Mouse (Mus musculus): Measurements from ENCODE around the gene Senp1. TPM values are rescaled to one million over a fixed set of nuclear protein-coding genes. Genes with fewer than 3 reads are reported as not detected.

The Senp1 gene
- polyA plus RNA-seq, 1 experiment: 14.7 TPM

DNA sequence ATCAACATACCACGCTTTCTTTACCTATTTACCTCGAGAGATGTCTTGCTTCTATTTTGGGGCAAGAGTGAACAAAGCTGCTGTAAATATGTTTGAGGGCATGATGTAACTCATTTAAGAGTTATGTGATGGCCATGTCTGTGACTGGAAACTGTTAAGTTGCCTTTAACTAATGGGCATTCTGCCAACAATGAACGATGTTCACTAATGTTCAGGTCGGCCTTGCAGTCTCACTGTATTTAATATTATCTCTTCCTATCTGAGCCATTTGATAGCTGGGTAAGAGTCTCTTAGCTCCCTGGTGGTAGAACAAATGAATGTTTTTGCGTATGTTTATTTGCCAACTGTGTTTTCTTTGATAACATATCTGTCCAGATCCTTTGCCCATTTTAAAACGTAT is 13.0 kb upstream of the Senp1 start:
- H3K4me3 ChIP-seq (replicated peaks; ENCODE audit: insufficient read depth, low read depth, low read length): no peak overlapping the region
- H3K27me3 ChIP-seq (ENCODE audit: control insufficient read depth, insufficient read depth, low read length): no peaks in the 10 kb centered on the region
- H3K4me1 ChIP-seq (ENCODE audit: control insufficient read depth, insufficient read depth, low read length): peaks cover 14% of the 10 kb centered on the region
- WGBS: 71% methylated on average over 6 of the region's 6 CpGs
- no peak overlapping the region for H3K27ac ChIP-seq (ENCODE audit: insufficient read depth, low read length)
- TF ChIP-seq POLR2A (IDR thresholded peaks at IDR 0.05; ENCODE audit: borderline replicate concordance, insufficient read depth, low read length) (no peak), CTCF (IDR thresholded peaks at IDR 0.05; ENCODE audit: borderline replicate concordance, insufficient read depth, low read depth, low read length) (no peak)
- no peak for DNase-seq

DNA sequence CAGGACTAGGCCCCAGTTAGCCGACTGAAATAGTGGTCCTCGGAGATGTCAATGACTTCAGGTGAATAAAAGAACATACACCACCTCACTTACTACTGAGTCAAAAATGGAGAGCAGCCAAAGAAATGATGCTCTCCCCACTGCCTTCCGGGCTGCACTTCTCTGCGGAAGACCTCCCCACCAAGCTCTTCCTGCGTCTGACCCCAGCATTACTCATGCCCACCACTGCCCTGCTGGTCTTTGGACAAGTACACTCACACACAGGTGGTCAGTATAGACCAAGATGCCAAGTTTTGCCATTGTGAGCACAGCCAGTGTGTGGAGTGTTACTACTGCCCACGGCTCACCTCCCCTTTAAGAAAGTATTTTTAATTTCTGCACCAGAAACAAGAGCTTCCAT is 8.9 kb upstream of the Senp1 start:
- WGBS: 87% methylated on average over 6 of the region's 6 CpGs
- TF ChIP-seq POLR2A (IDR thresholded peaks at IDR 0.05; ENCODE audit: borderline replicate concordance, insufficient read depth, low read length): no peak
- TF ChIP-seq CTCF (IDR thresholded peaks at IDR 0.05; ENCODE audit: borderline replicate concordance, insufficient read depth, low read depth, low read length): no peak
- Histone ChIP-seq H3K4me1 (ENCODE audit: control insufficient read depth, insufficient read depth, low read length) (no peaks in the 10 kb centered on the region; the same call in 1 of the 2 replicates), H3K27me3 (ENCODE audit: control insufficient read depth, insufficient read depth, low read length) (no peaks in the 10 kb centered on the region), H3K4me3 (replicated peaks; ENCODE audit: insufficient read depth, low read depth, low read length) (no peak overlapping the region), H3K27ac (ENCODE audit: insufficient read depth, low read length) (no peak overlapping the region)
- DNase-seq: no peak

DNA sequence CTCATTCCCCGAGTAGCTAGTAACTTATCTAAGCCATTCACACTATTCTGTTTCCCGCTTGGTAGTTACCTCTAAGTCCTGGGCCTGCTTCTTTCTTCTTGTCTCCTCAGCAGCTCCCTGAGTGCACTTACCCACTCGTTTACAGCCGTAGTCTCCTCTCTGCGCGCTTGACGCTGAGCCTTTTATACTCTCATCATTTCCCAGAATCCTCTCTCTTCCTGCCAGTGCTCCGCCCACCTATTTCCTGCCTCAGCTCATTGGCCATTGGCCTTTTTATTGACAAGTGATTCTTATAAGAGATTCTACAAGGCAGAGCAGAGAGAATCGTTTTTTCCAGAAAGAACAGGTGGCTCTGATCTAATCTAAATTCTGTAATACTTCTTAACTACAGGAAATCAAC is 5.0 kb upstream of the Senp1 start:
- Histone ChIP-seq H3K27ac (ENCODE audit: insufficient read depth, low read length) (no peak overlapping the region), H3K4me3 (replicated peaks; ENCODE audit: insufficient read depth, low read depth, low read length) (no peak overlapping the region), H3K27me3 (ENCODE audit: control insufficient read depth, insufficient read depth, low read length) (no peaks in the 10 kb centered on the region), H3K4me1 (ENCODE audit: control insufficient read depth, insufficient read depth, low read length) (no peaks in the 10 kb centered on the region)
- DNase-seq: no peak
- TF ChIP-seq POLR2A (IDR thresholded peaks at IDR 0.05; ENCODE audit: borderline replicate concordance, insufficient read depth, low read length): no peak
- no peak for TF ChIP-seq CTCF (IDR thresholded peaks at IDR 0.05; ENCODE audit: borderline replicate concordance, insufficient read depth, low read depth, low read length)
- WGBS: 87% methylated on average over 9 of the region's 9 CpGs

DNA sequence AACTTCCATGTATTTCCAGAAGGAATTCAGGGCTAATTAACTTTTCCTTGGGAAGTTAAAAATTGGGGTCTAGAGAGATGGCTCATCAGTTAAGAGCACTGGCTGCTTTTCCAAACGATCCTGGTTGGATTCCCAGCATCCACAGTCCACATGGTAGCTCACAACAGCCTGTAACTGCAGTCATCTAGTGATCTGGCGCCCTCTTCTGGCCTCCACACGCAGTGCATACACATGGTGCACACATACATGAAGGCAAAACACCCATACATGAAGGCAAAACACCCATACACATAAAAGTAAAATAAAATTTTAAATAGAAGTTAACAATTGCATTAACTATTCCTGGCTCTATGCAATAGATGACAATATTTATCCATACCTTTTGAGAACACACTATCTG is 3.4 kb upstream of the Senp1 start:
- Histone ChIP-seq H3K27ac (ENCODE audit: insufficient read depth, low read length) (no peak overlapping the region), H3K27me3 (ENCODE audit: control insufficient read depth, insufficient read depth, low read length) (no peaks in the 10 kb centered on the region), H3K4me1 (ENCODE audit: control insufficient read depth, insufficient read depth, low read length) (no peaks in the 10 kb centered on the region), H3K4me3 (replicated peaks; ENCODE audit: insufficient read depth, low read depth, low read length) (no peak overlapping the region)
- DNase-seq: no peak
- whole genome bisulfite sequencing: 48% methylated on average over 3 of the region's 3 CpGs
- TF ChIP-seq CTCF (IDR thresholded peaks at IDR 0.05; ENCODE audit: borderline replicate concordance, insufficient read depth, low read depth, low read length): peak; percentile 18; the same call in 1 of the 2 replicates
- TF ChIP-seq POLR2A (IDR thresholded peaks at IDR 0.05; ENCODE audit: borderline replicate concordance, insufficient read depth, low read length): no peak

DNA sequence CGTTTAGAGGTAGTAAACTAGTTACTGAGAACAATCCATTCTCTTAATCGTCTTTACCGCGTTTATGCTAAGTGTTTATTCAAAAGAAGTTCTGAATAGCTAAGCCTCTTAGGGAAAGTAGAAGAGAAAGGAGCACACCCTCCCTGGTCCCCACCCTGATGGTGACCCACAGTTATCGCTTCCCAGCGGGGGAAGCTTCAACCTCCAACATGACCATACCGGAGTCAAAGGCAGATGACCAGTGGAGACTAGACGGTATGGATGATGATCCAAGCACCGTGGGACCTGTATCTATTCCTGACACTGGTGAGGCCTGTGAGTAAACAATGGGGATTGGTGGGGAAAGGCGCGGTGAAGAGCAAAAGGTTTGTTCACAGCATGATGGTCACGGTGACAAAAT is 1.4 kb upstream of the Senp1 start:
- Histone ChIP-seq H3K27me3 (ENCODE audit: control insufficient read depth, insufficient read depth, low read length) (no peaks in the 10 kb centered on the region), H3K4me1 (ENCODE audit: control insufficient read depth, insufficient read depth, low read length) (no peaks in the 10 kb centered on the region), H3K4me3 (replicated peaks; ENCODE audit: insufficient read depth, low read depth, low read length) (no peak overlapping the region), H3K27ac (ENCODE audit: insufficient read depth, low read length) (no peak overlapping the region)
- TF ChIP-seq POLR2A (IDR thresholded peaks at IDR 0.05; ENCODE audit: borderline replicate concordance, insufficient read depth, low read length): no peak
- TF ChIP-seq CTCF (IDR thresholded peaks at IDR 0.05; ENCODE audit: borderline replicate concordance, insufficient read depth, low read depth, low read length): no peak
- 89% methylated on average over 12 of the region's 12 CpGs for WGBS
- no peak for DNase-seq

DNA sequence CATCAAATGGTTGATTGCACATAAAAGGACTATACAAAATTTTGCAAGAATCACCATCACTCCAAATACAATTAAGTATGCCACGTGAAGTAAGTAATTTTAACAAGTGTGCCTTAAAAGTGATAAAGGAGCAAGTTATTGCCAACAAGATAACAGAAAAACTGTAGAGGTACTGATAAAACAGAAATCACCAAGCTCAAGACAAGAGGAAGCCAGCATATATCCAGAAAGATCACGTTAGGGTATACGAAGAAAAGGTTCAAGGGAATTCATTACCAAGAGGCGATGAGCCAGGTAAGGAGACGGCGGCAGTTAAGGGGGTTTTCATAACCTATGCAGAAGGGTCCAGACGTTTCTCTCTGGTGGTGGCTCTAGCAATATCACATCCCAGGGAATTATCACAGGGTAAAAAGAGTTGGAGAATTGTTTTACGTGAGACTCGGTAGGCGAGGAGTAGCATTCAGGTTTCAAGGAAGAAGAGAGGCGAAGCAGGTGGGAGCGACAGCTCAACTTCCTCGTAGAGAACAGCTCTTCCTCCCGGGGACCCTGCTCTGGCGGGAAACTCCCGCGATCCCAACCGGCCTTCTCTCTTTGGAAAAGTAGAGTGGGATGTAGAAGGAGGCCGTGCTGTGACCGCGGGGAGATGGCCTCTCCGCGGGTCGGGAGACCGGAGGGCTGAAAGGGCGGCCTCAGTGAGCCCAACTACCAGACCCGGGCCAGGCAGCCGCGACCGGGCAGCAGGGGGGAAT is 998 bp downstream of the Senp1 start, which contains the start of gene Pfkm:
Gene Pfkm, plus strand, starts transcription at position 218 of the 749 bp plus-strand sequence.
- WGBS: under 1% methylated on average over 30 of the region's 30 CpGs
- H3K4me1 ChIP-seq (ENCODE audit: control insufficient read depth, insufficient read depth, low read length): no peaks in the 10 kb centered on the region
- no peaks in the 10 kb centered on the region for H3K27me3 ChIP-seq (ENCODE audit: control insufficient read depth, insufficient read depth, low read length)
- TF ChIP-seq CTCF (IDR thresholded peaks at IDR 0.05; ENCODE audit: borderline replicate concordance, insufficient read depth, low read depth, low read length): no peak
- TF ChIP-seq POLR2A (IDR thresholded peaks at IDR 0.05; ENCODE audit: borderline replicate concordance, insufficient read depth, low read length): no peak
- peak within 1 kb of the TSS; percentile 63 for H3K4me3 ChIP-seq (replicated peaks; ENCODE audit: insufficient read depth, low read depth, low read length)
- DNase-seq: no peak
- H3K27ac ChIP-seq (ENCODE audit: insufficient read depth, low read length): peak within 1 kb of the TSS; percentile 82

DNA sequence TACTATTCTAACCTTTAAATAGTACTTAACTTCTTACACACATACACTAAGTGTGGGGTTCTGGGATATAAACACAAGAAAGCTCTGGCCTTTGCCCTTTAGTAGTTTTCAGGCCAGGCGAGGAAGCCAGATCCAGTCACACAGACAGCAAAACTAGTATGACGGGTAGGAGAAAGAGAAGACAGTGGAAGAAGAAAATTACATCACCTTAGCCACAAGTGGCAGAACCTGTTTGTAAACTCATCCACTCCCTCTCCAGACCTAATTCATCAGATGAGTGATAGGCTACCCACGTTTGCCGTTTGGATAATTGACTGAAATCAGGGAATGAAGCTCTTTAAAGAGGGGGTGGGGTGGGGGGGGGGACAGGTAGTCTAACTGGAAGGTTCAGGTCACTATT is 1.7 kb downstream of the Senp1 start:
- TF ChIP-seq CTCF (IDR thresholded peaks at IDR 0.05; ENCODE audit: borderline replicate concordance, insufficient read depth, low read depth, low read length) (no peak), POLR2A (IDR thresholded peaks at IDR 0.05; ENCODE audit: borderline replicate concordance, insufficient read depth, low read length) (no peak)
- DNase-seq: no peak
- WGBS: 20% methylated on average over 4 of the region's 4 CpGs
- Histone ChIP-seq H3K27me3 (ENCODE audit: control insufficient read depth, insufficient read depth, low read length) (no peaks in the 10 kb centered on the region), H3K4me1 (ENCODE audit: control insufficient read depth, insufficient read depth, low read length) (no peaks in the 10 kb centered on the region), H3K27ac (ENCODE audit: insufficient read depth, low read length) (no peak overlapping the region), H3K4me3 (replicated peaks; ENCODE audit: insufficient read depth, low read depth, low read length) (peak overlapping the region; percentile 16)
